Mouse (Mus musculus): Measurements from ENCODE around the gene Cat.
A peak's percentile ranks its signal among the peaks of the same experiment; 100 is the strongest.

Gene Cat

GRCm38 (mm10) chr2:103476657-103477056, 8.3 kb downstream of the Cat start:
- DNase-seq, result no peak

GRCm38 (mm10) chr2:103476180-103476579, 8.8 kb downstream of the Cat start:
- no peak for DNase-seq

GRCm38 (mm10) chr2:103473362-103473761, 11.6 kb downstream of the Cat start:
- DNase-seq, result no peak

GRCm38 (mm10) chr2:103466984-103467588, 17.9 kb downstream of the Cat start:
- no peak for DNase-seq

- DNase-seq, result no peak
Observed at GRCm38 (mm10) chr2:103466272-103466671, 18.7 kb downstream of the Cat start.

GRCm38 (mm10) chr2:103465429-103465828, 19.5 kb downstream of the Cat start:
- no peak for DNase-seq

GRCm38 (mm10) chr2:103464524-103464923, 20.4 kb downstream of the Cat start:
- no peak for DNase-seq

GRCm38 (mm10) chr2:103462746-103463145, 22.2 kb downstream of the Cat start:
- no peak for DNase-seq

GRCm38 (mm10) chr2:103461743-103462142, 23.2 kb downstream of the Cat start:
- DNase-seq, result no peak

- DNase-seq, result no peak
Observed at GRCm38 (mm10) chr2:103461210-103461609, 23.8 kb downstream of the Cat start.

GRCm38 (mm10) chr2:103459069-103459468, 25.9 kb downstream of the Cat start:
- no peak for DNase-seq

GRCm38 (mm10) chr2:103457628-103458027, 27.3 kb downstream of the Cat start:
- no peak for DNase-seq

- no peak for DNase-seq
Observed at GRCm38 (mm10) chr2:103457048-103457447, 27.9 kb downstream of the Cat start.

GRCm38 (mm10) chr2:103456646-103457045, 28.3 kb downstream of the Cat start:
- peak; percentile 82 for DNase-seq

GRCm38 (mm10) chr2:103455748-103456147, 29.2 kb downstream of the Cat start:
- no peak for DNase-seq

GRCm38 (mm10) chr2:103452550-103452949, 32.4 kb downstream of the Cat start:
- no peak for DNase-seq

GRCm38 (mm10) chr2:103450267-103450666, 34.7 kb downstream of the Cat start:
- DNase-seq, result no peak

- DNase-seq, result no peak
Observed at GRCm38 (mm10) chr2:103449813-103450212, 35.1 kb downstream of the Cat start.

GRCm38 (mm10) chr2:103448947-103449560, 35.9 kb downstream of the Cat start:
- no peak for DNase-seq

GRCm38 (mm10) chr2:103446326-103446725, 38.6 kb downstream of the Cat start:
- no peak for DNase-seq

GRCm38 (mm10) chr2:103445776-103446175, 39.2 kb downstream of the Cat start:
- DNase-seq, result peak; percentile 71

GRCm38 (mm10) chr2:103439710-103440109, 45.2 kb downstream of the Cat start:
- DNase-seq, result peak; percentile 82

GRCm38 (mm10) chr2:103439071-103439622, 45.8 kb downstream of the Cat start:
- no peak for DNase-seq

- DNase-seq, result no peak
Observed at GRCm38 (mm10) chr2:103436534-103436933, 48.4 kb downstream of the Cat start.

- no peak for DNase-seq
Observed at GRCm38 (mm10) chr2:103435110-103435509, 49.9 kb downstream of the Cat start.
